Mouse (Mus musculus) cerebellum, adult 2 months (tissue): ENCODE data around the gene Gm10719.
"Not testable (repeated sequence)": the region's sequence is repeated elsewhere in the genome, so short reads cannot be mapped to it uniquely, and the experiment has no call there.

ENCODE experiments used
- CTCF ChIP-seq: fragments of 200-500 bp; IDR thresholded peaks from 2 replicates; pipeline ENCODE4 v1.5.1; 2011; ENCODE audit warnings: low read depth, mild to moderate bottlenecking, control low read depth, low read length, moderate library complexity, borderline replicate concordance; ENCODE audit not compliant: insufficient read depth
- POLR2A ChIP-seq: fragments of 200-500 bp; IDR thresholded peaks from 2 replicates; pipeline ENCODE4 v1.6.1; 2011; ENCODE audit warnings: low read length, control low read depth, borderline replicate concordance; ENCODE audit not compliant: insufficient read depth

DNA sequence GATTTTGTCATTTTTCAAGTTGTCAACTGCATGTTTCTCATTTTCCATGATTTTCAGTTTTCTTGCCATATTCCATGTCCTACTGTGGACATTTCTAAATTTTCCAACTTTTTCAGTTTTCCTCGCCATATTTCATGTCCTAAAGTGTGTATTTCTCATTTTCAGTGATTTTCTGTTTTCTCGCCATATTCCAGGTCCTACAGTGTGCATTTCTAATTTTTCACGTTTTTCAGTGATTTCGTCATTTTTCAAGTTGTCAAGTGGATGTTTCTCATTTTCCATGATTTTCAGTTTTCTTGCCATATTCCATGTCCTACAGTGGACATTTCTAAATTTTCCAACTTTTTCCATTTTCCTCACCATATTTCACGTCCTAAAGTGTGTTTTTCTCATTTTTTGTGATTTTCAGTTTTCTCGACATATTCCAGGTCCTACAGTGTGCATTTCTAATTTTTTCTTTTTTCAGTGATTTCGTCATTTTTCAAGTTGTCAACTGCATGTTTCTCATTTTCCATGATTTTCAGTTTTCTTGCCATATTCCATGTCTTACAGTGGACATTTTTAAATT, 5.1 kb upstream of the Gm10719 start:
- TF ChIP-seq CTCF, POLR2A: not testable (repeated sequence)
